ENCODE assay signal across 8 mouse cellular contexts in genomic region chr4:32057102-32057501, GRCm38 (mm10).
DNase-seq lines count a peak whose midpoint lies in the region; ATAC-seq and TF ChIP-seq lines count a peak whose summit lies in the region.

No protein-coding gene starts in this region.

- 55% methylated on average over 5 of the region's 5 CpGs for WGBS in neural tube, embryonic 12.5 days
- 47% methylated on average over 5 of the region's 5 CpGs for WGBS in forebrain, embryonic 14.5 days
- 35% methylated on average over 5 of the region's 5 CpGs for WGBS in large intestine, adult 2 months
- WGBS in neural tube, embryonic 15.5 days: 50% methylated on average over 5 of the region's 5 CpGs

- no peak overlapping the region for H3K27ac ChIP-seq in neural tube, embryonic 12.5 days
- H3K27ac ChIP-seq in forebrain, embryonic 14.5 days (ENCODE audit: low read depth, low read length): no peak overlapping the region
- H3K27ac ChIP-seq in neural tube, embryonic 15.5 days (replicated peaks): no peak overlapping the region

- peak; percentile 59; the same call in 1 of the 2 replicates for TF ChIP-seq CTCF in brain, embryonic 14.5 days (IDR thresholded peaks at IDR 0.05; ENCODE audit: borderline replicate concordance, extremely low read depth, insufficient read depth, insufficient read length)

- H3K4me3 ChIP-seq in neural tube, embryonic 12.5 days: no peak overlapping the region
- no peak overlapping the region for H3K4me3 ChIP-seq in forebrain, embryonic 14.5 days (ENCODE audit: low read depth, low read length)
- no peak overlapping the region for H3K4me3 ChIP-seq in neural tube, embryonic 15.5 days (replicated peaks)

- DNase-seq in neural tube, embryonic 10.5 days (ENCODE audit: extremely low spot score, low spot score): no peak
- DNase-seq in brain, embryonic 14.5 days (ENCODE audit: low read depth): peak; percentile 51
- peak; percentile 62 for DNase-seq in forebrain, embryonic 14.5 days (ENCODE audit: low spot score)
- peak; percentile 19 for DNase-seq in large intestine, adult 2 months (ENCODE audit: low read depth, low spot score)
- no peak for DNase-seq in frontal cortex, postnatal 25 days (ENCODE audit: low spot score in 2 of 2)
- DNase-seq in urinary bladder, postnatal 14 days (ENCODE audit: low spot score): no peak

- no peaks in the 10 kb centered on the region for H3K36me3 ChIP-seq in neural tube, embryonic 12.5 days
- H3K36me3 ChIP-seq in forebrain, embryonic 14.5 days (ENCODE audit: control insufficient read depth, insufficient read depth, low read length): no peaks in the 10 kb centered on the region
- H3K36me3 ChIP-seq in neural tube, embryonic 15.5 days: no peaks in the 10 kb centered on the region

- H3K4me1 ChIP-seq in neural tube, embryonic 12.5 days: peaks cover 4% of the 10 kb centered on the region; the same call in 1 of the 2 replicates
- H3K4me1 ChIP-seq in forebrain, embryonic 14.5 days (ENCODE audit: control insufficient read depth, insufficient read depth, low read length): peaks cover 8% of the 10 kb centered on the region; the same call in 1 of the 2 replicates
- H3K4me1 ChIP-seq in neural tube, embryonic 15.5 days: peaks cover 19% of the 10 kb centered on the region

- no peaks in the 10 kb centered on the region for H3K27me3 ChIP-seq in neural tube, embryonic 12.5 days (replicated peaks)
- H3K27me3 ChIP-seq in forebrain, embryonic 14.5 days (replicated peaks; ENCODE audit: control insufficient read depth, insufficient read depth, low read length): no peaks in the 10 kb centered on the region
- H3K27me3 ChIP-seq in neural tube, embryonic 15.5 days (replicated peaks): no peaks in the 10 kb centered on the region

- ATAC-seq in neural tube, embryonic 12.5 days (ENCODE audit: low FRiP score, low read depth): peak; percentile 61; the same call in 1 of the 2 replicates
- 0 out of 2 replicates have a peak, but pooled peaks have one; percentile 43 for ATAC-seq in forebrain, embryonic 14.5 days
- 0 out of 2 replicates have a peak, but pooled peaks have one; percentile 48 for ATAC-seq in neural tube, embryonic 15.5 days (ENCODE audit: low FRiP score)

- TF ChIP-seq POLR2A in brain, embryonic 14.5 days (IDR thresholded peaks at IDR 0.05; ENCODE audit: borderline replicate concordance, extremely low read depth, insufficient read depth, insufficient read length, poor library complexity, severe bottlenecking): no peak

- H3K9me3 ChIP-seq in neural tube, embryonic 12.5 days: no peaks in the 10 kb centered on the region
- no peaks in the 10 kb centered on the region for H3K9me3 ChIP-seq in forebrain, embryonic 14.5 days (replicated peaks; ENCODE audit: control insufficient read depth, low read length)
- H3K9me3 ChIP-seq in neural tube, embryonic 15.5 days (replicated peaks): no peaks in the 10 kb centered on the region

- no peak overlapping the region for H3K4me2 ChIP-seq in neural tube, embryonic 12.5 days (replicated peaks)
- no peak overlapping the region for H3K4me2 ChIP-seq in forebrain, embryonic 14.5 days (ENCODE audit: low read length)
- no peak overlapping the region for H3K4me2 ChIP-seq in neural tube, embryonic 15.5 days

- H3K9ac ChIP-seq in neural tube, embryonic 12.5 days: no peak overlapping the region
- no peak overlapping the region for H3K9ac ChIP-seq in forebrain, embryonic 14.5 days (ENCODE audit: low read length)
- H3K9ac ChIP-seq in neural tube, embryonic 15.5 days (replicated peaks): no peak overlapping the region

Comparison
In these comparisons a context has a peak if more than half of its experiments do, and no peak if none do; other contexts are left out.
1. DNase-seq: peak in brain, embryonic 14.5 days (single experiment), forebrain, embryonic 14.5 days (single experiment) and large intestine, adult 2 months (single experiment); none in neural tube, embryonic 10.5 days (single experiment), frontal cortex, postnatal 25 days (0 of 2) and urinary bladder, postnatal 14 days (single experiment).
2. Peak in every context shown above with its lines, with median percentiles within 50 percentile points of each other: ATAC-seq.